8 mouse cellular contexts compared by ENCODE assay signal in the genomic region with DNA sequence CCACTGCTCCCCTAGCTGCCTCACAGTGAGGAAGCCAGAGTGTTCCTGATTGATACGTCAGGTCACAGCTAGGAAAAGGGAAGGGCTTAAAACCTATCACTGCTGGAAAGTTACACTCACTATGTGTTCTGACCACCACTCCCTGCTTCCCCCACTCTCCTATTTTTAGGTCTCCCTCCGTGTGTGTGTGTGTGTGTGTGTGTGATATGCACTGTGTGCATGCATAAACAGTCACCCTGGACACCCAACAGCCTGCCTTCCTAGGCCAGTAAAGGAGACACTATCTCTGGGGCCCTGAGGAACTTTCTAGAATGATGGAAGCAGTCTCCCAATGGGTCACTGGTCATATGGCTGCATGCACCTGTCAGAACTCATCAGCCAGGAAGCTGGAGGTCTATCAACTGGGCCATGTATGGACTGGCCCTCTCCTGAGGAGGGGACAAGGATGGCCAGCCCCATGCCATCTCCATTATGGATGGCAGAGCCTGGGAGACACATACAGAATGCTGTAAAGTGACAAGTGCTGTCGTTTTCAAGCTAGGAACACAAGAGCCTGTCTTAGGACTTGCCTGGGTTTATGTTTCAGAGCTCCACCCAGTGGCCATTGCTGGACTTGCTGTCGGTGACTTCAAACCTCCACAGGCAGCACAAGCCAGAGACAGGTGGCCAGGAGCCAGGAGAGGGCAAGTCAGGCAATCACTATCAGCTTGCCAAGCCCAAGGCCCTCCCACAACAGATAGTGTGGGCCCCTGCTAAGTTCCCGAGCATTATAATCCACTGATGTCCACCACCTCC. TPM values are rescaled to one million over a fixed set of nuclear protein-coding genes. Genes with fewer than 3 reads are reported as not detected.
DNase-seq lines count a peak whose midpoint lies in the region; ATAC-seq lines count a peak whose summit lies in the region.

No protein-coding gene starts in this region.

- H3K4me1 ChIP-seq in hindbrain, embryonic 16.5 days (ENCODE audit: control insufficient read depth, insufficient read depth, low read depth, low read length), result peaks cover 8% of the 10 kb centered on the region

- DNase-seq in NIH3T3 (ENCODE audit: low read depth), result peak; percentile 94
- DNase-seq in cerebellum, adult 9-11 months, result peak; percentile 95
- DNase-seq in frontal cortex, postnatal 36 days (ENCODE audit: low spot score in 2 of 2), result peak; percentile 88 to 94
- DNase-seq in left cerebral cortex, adult 11 months (ENCODE audit: low spot score), result peak; percentile 89
- DNase-seq in lung, postnatal 36 days, result peak; percentile 98
- peak; percentile 92 for DNase-seq in retina, postnatal 1 day
- peak; percentile 93 for DNase-seq in thymus, postnatal 4 days

- ATAC-seq in hindbrain, embryonic 16.5 days, result peak; percentile 78

- no peak overlapping the region for H3K9ac ChIP-seq in hindbrain, embryonic 16.5 days (ENCODE audit: low read depth, low read length)

- no peaks in the 10 kb centered on the region for H3K27me3 ChIP-seq in hindbrain, embryonic 16.5 days (replicated peaks; ENCODE audit: control insufficient read depth, insufficient read depth, low read length)

- WGBS in hindbrain, embryonic 16.5 days, result 39% methylated on average over 5 of the region's 5 CpGs

- H3K9me3 ChIP-seq in hindbrain, embryonic 16.5 days (ENCODE audit: control insufficient read depth, low read length), result no peaks in the 10 kb centered on the region

- no peak overlapping the region for H3K27ac ChIP-seq in hindbrain, embryonic 16.5 days (ENCODE audit: low read depth, low read length)

- no peak overlapping the region for H3K4me3 ChIP-seq in hindbrain, embryonic 16.5 days (ENCODE audit: low read length)

- H3K4me2 ChIP-seq in hindbrain, embryonic 16.5 days (ENCODE audit: low read length), result no peak overlapping the region

- no peaks in the 10 kb centered on the region for H3K36me3 ChIP-seq in hindbrain, embryonic 16.5 days (ENCODE audit: control insufficient read depth, insufficient read depth, low read length)

RNA-seq across cellular contexts. Expression of gene C130050O18Rik, which starts 6.9 kb away (rescaled TPM):
- 0.26 and 0.64 TPM in 2 replicates for polyA plus RNA-seq in hindbrain, embryonic 16.5 days (2015; fragmentation: Nextera tagmentation; extraction: Ambion mirVana)

RNA-seq across cellular contexts. Expression of gene Gpr146, which starts 20.7 kb away (rescaled TPM):
- 3.1 and 4.0 TPM in 2 replicates for polyA plus RNA-seq in hindbrain, embryonic 16.5 days (2015; fragmentation: Nextera tagmentation; extraction: Ambion mirVana)

RNA-seq across cellular contexts. Expression of gene Gper1, which starts 24.8 kb away (rescaled TPM):
- polyA plus RNA-seq in hindbrain, embryonic 16.5 days (2015; fragmentation: Nextera tagmentation; extraction: Ambion mirVana), result 7.8 and 9.4 TPM in 2 replicates

RNA-seq across cellular contexts. Expression of gene Cyp2w1, which starts 45.7 kb away (rescaled TPM):
- not detected in 2 replicates for polyA plus RNA-seq in hindbrain, embryonic 16.5 days (2015; fragmentation: Nextera tagmentation; extraction: Ambion mirVana)

RNA-seq across cellular contexts. Expression of gene Cox19, which starts 46.9 kb away (rescaled TPM):
- polyA plus RNA-seq in hindbrain, embryonic 16.5 days (2015; fragmentation: Nextera tagmentation; extraction: Ambion mirVana), result 95.1 and 98.6 TPM in 2 replicates
